Mouse (Mus musculus): ENCODE data around the gene Fig4.

DNA sequence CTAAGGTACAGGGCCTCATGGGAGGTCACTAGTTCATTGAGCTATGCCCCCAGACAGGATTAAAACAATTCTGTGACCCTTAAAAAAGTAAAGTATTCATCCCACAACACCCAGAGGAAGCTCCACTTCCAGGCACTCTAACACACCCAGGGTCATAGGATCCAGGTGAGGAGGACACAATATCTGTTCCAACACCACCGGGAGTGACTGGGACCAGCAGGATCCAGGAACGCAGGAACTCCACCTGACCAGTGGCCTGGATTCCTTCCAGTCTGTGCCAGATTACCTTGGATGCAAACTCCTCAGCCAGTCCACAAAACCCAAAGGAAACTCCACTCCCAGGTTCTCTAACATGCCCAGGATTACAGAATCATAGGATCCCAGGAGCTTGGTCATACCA is 145.8 kb downstream of the Fig4 start:
- no peak for TF ChIP-seq CTCF (IDR thresholded peaks at IDR 0.05; ENCODE audit: low read depth)
- TF ChIP-seq EP300 (optimal IDR thresholded peaks at IDR 0.05): no peak

Data from stomach, postnatal 0 days (tissue).